Mouse (Mus musculus) ES-Bruce4 (cell line): ENCODE data around the gene Fgf15. TPM values are rescaled to one million over a fixed set of nuclear protein-coding genes. Genes with fewer than 3 reads are reported as not detected.

ENCODE experiments used
- H3K27ac ChIP-seq: 2 replicates; pipeline ENCODE4 v1.5.1; 2012; ENCODE audit warnings: low read length, inconsistent platforms; ENCODE audit not compliant: insufficient read depth
- H3K27me3 ChIP-seq: 2 replicates; pipeline ENCODE4 v1.6.1; 2012; ENCODE audit warnings: mild to moderate bottlenecking, low read length, inconsistent platforms; ENCODE audit not compliant: control insufficient read depth, poor library complexity, insufficient read depth, severe bottlenecking
- H3K36me3 ChIP-seq: 2 replicates; pipeline ENCODE4 v1.6.1; 2012; ENCODE audit warnings: inconsistent platforms, mild to moderate bottlenecking, low read length, moderate library complexity; ENCODE audit not compliant: control insufficient read depth, poor library complexity, insufficient read depth, severe bottlenecking
- H3K4me1 ChIP-seq: one replicate; pipeline ENCODE4 v1.8.1; 2011; ENCODE audit warnings: low read length; ENCODE audit not compliant: control insufficient read depth, insufficient read depth
- H3K4me3 ChIP-seq: 2 replicates; pipeline ENCODE4 v1.5.1; 2011; ENCODE audit warnings: low read depth, mild to moderate bottlenecking, low read length
- H3K9ac ChIP-seq: 2 replicates; pipeline ENCODE4 v1.6.1; 2012; ENCODE audit warnings: low read depth, mild to moderate bottlenecking, inconsistent platforms; ENCODE audit not compliant: poor library complexity, severe bottlenecking
- H3K9me3 ChIP-seq: replicated peaks from 2 replicates; pipeline ENCODE4 v1.6.1; 2012; ENCODE audit warnings: mild to moderate bottlenecking, low read length, inconsistent platforms; ENCODE audit not compliant: control insufficient read depth, poor library complexity, insufficient read depth, severe bottlenecking
- CTCF ChIP-seq: IDR thresholded peaks from one replicate; pipeline ENCODE4 v1.8.1; 2011; ENCODE audit warnings: low read depth, low read length
- EP300 ChIP-seq: IDR thresholded peaks from 2 replicates; pipeline ENCODE4 v1.6.1; 2011; ENCODE audit warnings: low read depth, low read length; ENCODE audit not compliant: insufficient read depth
- POLR2A ChIP-seq: IDR thresholded peaks from one replicate; pipeline ENCODE4 v1.8.1; 2011; ENCODE audit warnings: low read length; ENCODE audit not compliant: insufficient read depth
- polyA plus RNA-seq: library from polyadenylated mRNA; stranded (reverse); fragments of >200 nt; gene quantifications from 2 replicates; pipeline ENCODE4 v1.2.4, GENCODE M21; 2011; ENCODE audit warnings: low read depth; ENCODE audit not compliant: missing spikeins, insufficient read depth, insufficient read length

The Fgf15 gene
- polyA plus RNA-seq, 1 experiment, result 3.3 TPM

DNA sequence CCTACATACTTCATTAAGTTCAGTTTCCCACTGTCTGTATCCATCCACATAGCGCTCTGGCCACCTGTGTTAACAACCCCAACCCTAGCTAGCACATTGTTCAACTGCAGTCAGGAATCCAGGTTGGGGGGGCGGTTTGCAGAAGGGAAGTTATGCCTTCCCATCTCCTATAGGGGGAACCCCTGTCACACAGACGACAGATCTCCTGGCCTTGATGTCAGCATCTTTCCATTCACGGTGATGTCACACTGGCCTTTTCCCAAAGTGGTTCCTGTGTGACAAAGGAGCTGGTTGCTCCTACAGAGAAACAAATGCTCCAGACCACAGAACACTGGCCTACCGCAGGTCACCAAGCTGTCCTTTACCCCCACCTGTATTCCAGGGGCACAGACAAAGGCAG is 39.2 kb downstream of the Fgf15 start:
- Histone ChIP-seq H3K36me3 (peaks cover 26% of the 10 kb centered on the region), H3K4me3 (no peak overlapping the region), H3K27ac (no peak overlapping the region)

DNA sequence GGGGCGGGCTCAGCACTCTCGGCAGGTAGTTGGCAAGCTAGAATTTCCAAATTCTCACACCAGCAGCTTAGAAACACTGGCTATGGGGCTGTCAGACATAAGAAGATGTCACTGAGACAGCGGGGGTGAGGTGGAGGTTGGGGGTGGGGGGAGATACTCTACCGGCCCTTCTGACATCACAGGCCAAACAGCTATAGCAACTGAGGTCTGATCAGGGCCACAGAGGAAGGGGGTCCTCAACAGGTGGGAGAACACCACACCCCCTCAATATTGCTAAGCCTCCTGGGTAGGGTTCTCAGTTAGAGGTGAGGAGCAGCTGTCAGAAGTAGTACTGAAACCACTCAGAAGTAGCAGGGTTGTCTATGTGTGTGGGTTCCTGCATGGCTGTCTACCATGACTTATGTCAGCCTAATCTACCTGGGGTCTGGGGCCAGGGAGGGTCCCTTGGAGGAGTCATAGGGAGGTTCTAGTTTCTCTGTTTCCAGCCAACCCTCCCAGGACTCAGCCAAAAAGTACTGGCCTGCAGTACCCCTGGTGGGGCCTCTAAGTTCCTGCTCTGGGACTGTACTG is 40.1 kb downstream of the Fgf15 start:
- Histone ChIP-seq H3K27me3 (no peaks in the 10 kb centered on the region), H3K27ac (no peak overlapping the region), H3K9ac (no peak overlapping the region), H3K9me3 (no peaks in the 10 kb centered on the region), H3K4me3 (no peak overlapping the region), H3K36me3 (peaks cover 26% of the 10 kb centered on the region), H3K4me1 (no peaks in the 10 kb centered on the region)
- no peak for TF ChIP-seq EP300
- no peak for TF ChIP-seq POLR2A
- no peak for TF ChIP-seq CTCF

More for the DNA sequence above, 39.2 kb downstream of the Fgf15 start:
- Histone ChIP-seq H3K9ac (no peak overlapping the region), H3K9me3 (no peaks in the 10 kb centered on the region), H3K4me1 (no peaks in the 10 kb centered on the region), H3K27me3 (no peaks in the 10 kb centered on the region)
- TF ChIP-seq POLR2A (no peak), EP300 (no peak), CTCF (peak; percentile 32)

DNA sequence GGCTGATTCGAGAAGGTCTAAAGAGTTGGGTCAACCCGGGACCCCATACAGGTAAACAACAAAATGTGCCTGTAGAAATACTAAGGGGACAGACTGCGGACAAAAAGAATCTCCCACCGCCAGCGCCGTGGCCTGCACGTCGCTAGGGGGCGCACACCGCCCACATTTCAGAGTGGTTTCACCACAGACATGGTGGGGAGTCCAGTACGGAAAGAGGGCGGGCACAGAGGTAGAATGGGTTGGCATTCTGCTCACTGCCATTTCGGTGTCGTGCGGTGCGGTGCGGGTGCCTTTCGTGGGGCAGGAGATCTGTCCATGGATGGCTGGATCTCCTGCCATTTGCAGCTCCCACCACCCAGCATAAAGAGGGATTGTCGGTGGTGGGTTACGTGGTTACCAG is 41.2 kb downstream of the Fgf15 start:
- Histone ChIP-seq H3K9me3 (no peaks in the 10 kb centered on the region), H3K4me1 (no peaks in the 10 kb centered on the region), H3K36me3 (peaks cover 26% of the 10 kb centered on the region), H3K27ac (no peak overlapping the region), H3K9ac (peak overlapping the region; percentile 94), H3K4me3 (peak overlapping the region; percentile 39), H3K27me3 (no peaks in the 10 kb centered on the region)
- TF ChIP-seq EP300, result no peak
- TF ChIP-seq CTCF, result peak; percentile 96

DNA sequence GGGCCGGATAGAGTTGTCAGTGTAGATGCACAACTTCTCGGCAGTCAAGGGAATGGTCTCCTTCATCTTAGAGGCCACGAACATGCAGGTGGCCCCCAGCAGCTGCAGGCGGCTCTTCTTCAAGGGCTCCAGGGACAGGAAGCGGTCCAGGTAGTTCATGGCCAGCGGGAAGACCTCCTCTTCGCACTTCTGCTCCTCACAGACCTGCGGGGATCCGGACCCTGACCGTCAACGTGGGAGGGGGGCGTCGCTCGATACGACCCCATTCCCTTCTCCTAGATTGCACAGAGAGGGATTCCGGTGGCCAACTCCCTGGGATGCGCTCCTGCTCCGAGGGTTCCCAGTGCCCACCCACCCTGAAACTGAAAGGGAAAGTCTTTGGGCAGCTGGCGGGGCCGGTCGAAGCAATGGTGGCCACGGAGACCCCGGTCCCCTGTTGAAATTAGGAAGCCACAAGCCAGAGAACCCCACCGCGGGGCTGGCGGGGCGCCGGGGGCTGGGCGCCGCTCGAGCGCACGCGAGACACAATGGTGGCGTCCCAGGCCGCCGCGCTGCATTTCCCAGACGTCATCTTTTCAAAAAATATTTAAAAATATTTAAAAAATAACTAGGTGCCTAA is 41.7 kb downstream of the Fgf15 start:
- H3K4me3 ChIP-seq, result peak overlapping the region; percentile 84

DNA sequence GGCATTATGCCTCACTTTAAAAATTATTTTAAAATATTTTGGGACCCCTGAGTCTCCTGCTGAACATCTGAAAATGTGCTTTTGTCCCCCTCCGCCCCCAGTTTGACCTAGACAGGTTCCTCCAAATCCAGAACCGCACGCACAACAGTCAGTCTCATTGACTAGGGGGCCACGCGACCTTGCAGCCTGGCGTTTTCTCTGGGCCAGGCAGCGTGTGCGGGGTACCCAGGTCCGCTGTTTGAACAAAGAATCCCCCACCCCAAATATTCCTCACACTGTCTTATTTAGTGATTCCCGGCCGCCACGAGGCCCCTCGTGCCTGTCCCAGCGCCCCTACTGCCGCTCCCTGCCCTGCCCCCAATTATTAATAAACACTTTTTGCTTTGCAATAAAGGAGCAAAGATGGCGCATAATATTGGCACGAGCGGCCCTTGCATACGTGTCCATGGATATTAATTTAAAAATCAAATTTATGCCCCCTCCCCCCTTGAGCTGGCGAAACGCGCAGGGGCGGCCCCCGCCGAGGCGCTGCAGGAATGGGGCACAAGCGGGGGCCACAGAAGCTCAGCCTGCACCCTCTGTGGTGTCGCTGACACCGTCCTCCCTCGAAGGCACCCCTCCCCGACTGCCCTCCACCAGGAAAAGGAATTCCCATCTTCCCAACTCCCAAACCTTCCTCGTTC is 42.5 kb downstream of the Fgf15 start:
- no peaks in the 10 kb centered on the region for H3K27me3 ChIP-seq
- no peak for TF ChIP-seq EP300
- no peak for TF ChIP-seq POLR2A
- no peak for TF ChIP-seq CTCF
- peaks cover 22% of the 10 kb centered on the region for H3K36me3 ChIP-seq

More for the DNA sequence above, 41.7 kb downstream of the Fgf15 start:
- no peaks in the 10 kb centered on the region for H3K9me3 ChIP-seq
- no peak overlapping the region for H3K27ac ChIP-seq
- peaks cover 24% of the 10 kb centered on the region for H3K36me3 ChIP-seq
- H3K9ac ChIP-seq, result peak overlapping the region; percentile 94
- H3K27me3 ChIP-seq, result no peaks in the 10 kb centered on the region
- TF ChIP-seq CTCF, result no peak
- no peak for TF ChIP-seq POLR2A
- no peak for TF ChIP-seq EP300
- no peaks in the 10 kb centered on the region for H3K4me1 ChIP-seq

DNA sequence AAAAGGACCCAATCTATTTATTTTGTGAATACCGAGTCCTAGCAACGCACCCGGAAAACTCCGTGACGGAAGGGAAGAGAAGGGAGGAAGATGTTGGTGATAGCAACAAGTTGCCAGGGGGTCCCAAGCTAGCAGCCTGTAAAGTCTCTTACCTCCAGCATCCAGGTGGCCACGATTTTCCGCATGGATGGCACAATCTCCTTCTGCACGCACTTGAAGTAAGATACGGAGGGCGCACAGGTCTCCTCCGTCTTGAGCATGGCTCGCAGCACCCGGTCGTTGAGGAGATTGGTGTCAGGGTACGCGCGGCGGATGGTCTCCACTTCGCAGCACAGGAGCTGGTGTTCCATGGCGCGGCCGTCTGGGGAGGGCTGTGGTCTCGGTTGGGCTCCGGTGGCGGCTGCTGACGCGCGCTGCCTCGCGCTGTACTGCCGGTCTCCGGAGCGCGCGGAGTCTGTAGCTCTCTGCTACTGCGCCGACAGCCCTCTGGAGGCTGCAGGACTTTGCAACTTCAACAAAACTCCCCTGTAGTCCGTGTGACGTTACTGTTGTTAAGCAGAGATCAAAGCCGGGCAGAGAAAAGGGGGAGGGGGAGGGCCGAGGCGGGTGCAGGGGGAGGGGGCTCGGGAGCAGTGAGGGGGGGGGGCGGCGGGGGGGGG is 43.1 kb downstream of the Fgf15 start, which contains the start of gene Ccnd1:
TSS of gene Ccnd1 (minus strand) at position 582 of the 659 bp plus-strand sequence.
- TF ChIP-seq POLR2A, result peak; percentile 51
- TF ChIP-seq EP300, result no peak
- TF ChIP-seq CTCF, result no peak
- Histone ChIP-seq H3K27ac (peak within 1 kb of the TSS; percentile 64), H3K4me1 (no peaks in the 10 kb centered on the region)

More for the DNA sequence above, 42.5 kb downstream of the Fgf15 start:
- Histone ChIP-seq H3K9ac (peak overlapping the region; percentile 94), H3K27ac (peak overlapping the region; percentile 31; the same call in 1 of the 2 replicates), H3K4me1 (no peaks in the 10 kb centered on the region), H3K9me3 (no peaks in the 10 kb centered on the region), H3K4me3 (peak overlapping the region; percentile 84)

More for the DNA sequence above, 43.1 kb downstream of the Fgf15 start, which contains the start of gene Ccnd1:
- Histone ChIP-seq H3K9ac (peak within 1 kb of the TSS; percentile 94), H3K4me3 (peak within 1 kb of the TSS; percentile 84), H3K9me3 (no peaks in the 10 kb centered on the region), H3K27me3 (no peaks in the 10 kb centered on the region), H3K36me3 (peaks cover 19% of the 10 kb centered on the region)
